Mouse (Mus musculus) heart, embryonic 10.5 days (tissue): ENCODE measurements around the gene Lst1. TPM values are rescaled to one million over a fixed set of nuclear protein-coding genes. Genes with fewer than 3 reads are reported as not detected.

Source experiments
- DNase-seq: peaks from one replicate; pipeline ENCODE4 v3.0.0-alpha.2; 2017; ENCODE audit warnings: low spot score
- H3K27ac ChIP-seq: fragments of 300-500 bp; sonication (generic); 2 replicates; pipeline ENCODE4 v1.5.1; 2016; ENCODE audit warnings: mild to moderate bottlenecking
- H3K27me3 ChIP-seq: fragments of 300-500 bp; sonication (generic); 2 replicates; pipeline ENCODE4 v1.6.1; 2016; ENCODE audit warnings: mild to moderate bottlenecking; ENCODE audit not compliant: poor library complexity, insufficient read depth, severe bottlenecking
- H3K36me3 ChIP-seq: fragments of 300-500 bp; sonication (generic); 2 replicates; pipeline ENCODE4 v1.6.1; 2016; ENCODE audit warnings: mild to moderate bottlenecking, moderate library complexity
- H3K4me1 ChIP-seq: fragments of 300-500 bp; sonication (generic); 2 replicates; pipeline ENCODE4 v1.6.1; 2016; ENCODE audit warnings: mild to moderate bottlenecking
- H3K4me3 ChIP-seq: fragments of 300-500 bp; sonication (generic); 2 replicates; pipeline ENCODE4 v1.5.1; 2016; ENCODE audit warnings: mild to moderate bottlenecking, moderate library complexity
- H3K9me3 ChIP-seq: fragments of 300-500 bp; sonication (generic); 2 replicates; pipeline ENCODE4 v1.6.1; 2016; ENCODE audit warnings: mild to moderate bottlenecking, moderate library complexity
- WGBS: fragments of 180-500 bp; shearing (Covaris S2); methylation state at CpG from one replicate; pipeline ENCODE4 v1.1.7; 2016; 5-methylcytosine and 5-hydroxymethylcytosine counted together
- polyA plus RNA-seq: library from polyadenylated mRNA; unstranded; fragments of >200 nt; fragmentation: Nextera tagmentation; extraction: Ambion mirVana; gene quantifications from 2 replicates; pipeline ENCODE4 v1.2.1, GENCODE M21; 2016

Gene Lst1
- polyA plus RNA-seq, 1 experiment from 2014 or later: 2.2 TPM

DNA sequence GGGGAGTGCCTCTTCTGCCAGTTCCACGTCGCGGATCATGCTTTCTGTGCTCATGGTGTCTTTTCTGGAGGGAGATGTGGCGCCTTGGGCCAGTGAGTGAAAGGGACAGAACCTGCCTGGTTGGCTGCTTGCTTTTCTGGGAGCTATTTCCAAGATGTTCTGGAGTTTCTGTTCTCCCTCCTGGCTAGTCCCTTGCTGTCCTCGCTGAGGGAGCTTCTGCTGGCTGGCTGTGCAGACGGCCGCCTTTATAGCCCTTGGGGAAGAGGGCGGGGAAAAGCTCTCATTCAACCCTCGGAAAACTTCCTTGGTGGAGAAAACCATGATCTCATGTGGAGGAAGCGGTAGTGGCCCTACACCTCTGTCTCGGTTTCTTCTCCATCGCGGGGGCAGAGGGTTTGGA lies 13.5 kb upstream of the Lst1 start, which contains the start of gene Tnf:
Tnf (minus strand) TSS at position 221 of the 400 bp plus-strand sequence.
- Histone ChIP-seq H3K27ac (no peak within 1 kb of the TSS), H3K4me3 (peak within 1 kb of the TSS; percentile 16; the same call in 1 of the 2 replicates), H3K27me3 (peaks cover 84% of the 10 kb centered on the region), H3K4me1 (peaks cover 14% of the 10 kb centered on the region), H3K36me3 (no peaks in the 10 kb centered on the region), H3K9me3 (no peaks in the 10 kb centered on the region)
- 34% methylated on average over 13 of the region's 13 CpGs for WGBS
- DNase-seq: no peak

DNA sequence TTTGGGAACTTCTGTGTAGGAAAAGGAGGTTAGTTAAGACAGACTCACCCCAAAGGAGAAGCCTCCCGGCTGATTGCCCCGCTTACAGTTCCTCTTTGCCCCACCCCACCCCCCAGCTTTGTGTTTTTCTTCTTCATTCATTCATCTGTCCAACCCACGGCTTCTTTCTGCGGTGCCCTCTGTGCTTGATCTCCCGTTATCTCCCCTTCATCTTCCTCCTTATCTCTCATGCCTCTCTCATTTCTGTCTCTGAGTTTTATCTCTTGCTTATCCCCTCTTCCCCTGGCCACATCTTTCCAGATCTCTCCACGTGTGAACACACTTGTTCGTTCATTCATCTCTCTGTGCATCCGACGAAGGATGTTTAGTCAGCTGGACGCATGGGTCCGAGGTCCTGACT lies 12.9 kb upstream of the Lst1 start:
- no peak overlapping the region for H3K27ac ChIP-seq
- 50% methylated on average over 11 of the region's 11 CpGs for WGBS
- H3K27me3 ChIP-seq: peaks cover 91% of the 10 kb centered on the region
- H3K4me3 ChIP-seq: no peak overlapping the region
- peaks cover 19% of the 10 kb centered on the region for H3K4me1 ChIP-seq
- H3K36me3 ChIP-seq: no peaks in the 10 kb centered on the region
- DNase-seq: no peak
- H3K9me3 ChIP-seq: no peaks in the 10 kb centered on the region

DNA sequence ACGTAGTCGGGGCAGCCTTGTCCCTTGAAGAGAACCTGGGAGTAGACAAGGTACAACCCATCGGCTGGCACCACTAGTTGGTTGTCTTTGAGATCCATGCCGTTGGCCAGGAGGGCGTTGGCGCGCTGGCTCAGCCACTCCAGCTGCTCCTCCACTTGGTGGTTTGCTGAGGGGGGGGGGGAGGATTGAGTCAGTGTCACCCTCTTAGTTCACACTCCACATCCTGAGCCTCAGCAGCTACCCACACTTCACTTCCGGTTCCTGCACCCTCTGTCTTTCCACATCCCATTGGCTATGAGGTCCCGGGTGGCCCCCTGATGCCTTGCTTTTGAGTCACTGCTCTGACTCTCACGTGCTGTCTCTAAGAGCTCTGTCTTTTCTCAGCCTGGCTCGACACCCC lies 12.2 kb upstream of the Lst1 start:
- 77% methylated on average over 11 of the region's 11 CpGs for WGBS
- H3K36me3 ChIP-seq: no peaks in the 10 kb centered on the region
- peaks cover 98% of the 10 kb centered on the region for H3K27me3 ChIP-seq
- H3K4me1 ChIP-seq: peaks cover 26% of the 10 kb centered on the region
- H3K4me3 ChIP-seq: no peak overlapping the region
- H3K27ac ChIP-seq: no peak overlapping the region
- DNase-seq: no peak
- no peaks in the 10 kb centered on the region for H3K9me3 ChIP-seq

DNA sequence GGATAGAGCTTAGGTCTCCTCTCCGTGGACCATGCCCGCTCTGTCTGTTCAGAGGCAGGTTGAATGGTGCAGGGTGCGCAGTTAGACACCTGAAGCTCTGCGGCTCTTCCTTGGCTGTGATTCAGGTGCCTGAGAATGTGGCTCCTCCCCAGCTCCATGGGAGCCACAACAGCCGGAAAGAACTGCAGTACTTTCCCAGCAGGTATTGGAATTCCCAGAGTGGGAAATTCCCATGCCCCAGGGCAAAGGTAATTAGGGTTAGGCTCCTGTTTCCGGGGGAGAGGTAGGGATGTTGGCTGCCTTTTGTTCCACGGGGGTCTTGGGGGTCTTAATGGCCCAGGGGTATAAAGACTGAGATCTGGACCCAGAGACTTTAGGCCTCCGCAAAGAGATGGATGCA lies 10.7 kb upstream of the Lst1 start:
- Histone ChIP-seq H3K36me3 (no peaks in the 10 kb centered on the region), H3K4me1 (peaks cover 29% of the 10 kb centered on the region), H3K27me3 (peaks cover 98% of the 10 kb centered on the region), H3K4me3 (no peak overlapping the region), H3K27ac (no peak overlapping the region), H3K9me3 (no peaks in the 10 kb centered on the region)
- DNase-seq: no peak
- 28% methylated on average over 8 of the region's 8 CpGs for WGBS

- no peak for DNase-seq
- Histone ChIP-seq H3K9me3 (no peaks in the 10 kb centered on the region), H3K27me3 (peaks cover 97% of the 10 kb centered on the region), H3K27ac (no peak overlapping the region), H3K4me3 (no peak overlapping the region), H3K4me1 (peaks cover 32% of the 10 kb centered on the region), H3K36me3 (no peaks in the 10 kb centered on the region)
- 60% methylated on average over 7 of the region's 7 CpGs for WGBS
Observed at GRCm38 (mm10) chr17:35198029-35198428, 9.8 kb upstream of the Lst1 start.

- H3K36me3 ChIP-seq: no peaks in the 10 kb centered on the region
Observed at GRCm38 (mm10) chr17:35197126-35197525, 8.9 kb upstream of the Lst1 start.

DNA sequence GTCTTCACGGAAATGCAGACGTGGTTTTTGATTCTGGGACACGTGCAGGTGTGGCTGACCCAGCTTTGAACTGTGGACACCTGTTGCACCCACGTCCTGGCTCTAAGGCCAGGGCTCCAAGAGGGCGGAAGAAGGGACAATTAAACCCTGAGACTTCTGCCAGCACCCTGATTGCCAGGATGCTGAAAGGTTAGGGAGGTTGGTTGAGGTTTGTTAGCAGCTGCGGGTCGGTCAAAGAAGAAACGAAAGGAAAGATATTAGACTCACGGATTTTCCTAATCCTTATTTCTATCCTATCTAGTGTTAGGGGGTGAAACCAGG lies 8.0 kb upstream of the Lst1 start:
- Histone ChIP-seq H3K4me3 (peak overlapping the region; percentile 62), H3K9me3 (no peaks in the 10 kb centered on the region), H3K4me1 (peaks cover 32% of the 10 kb centered on the region), H3K27me3 (peaks cover 83% of the 10 kb centered on the region), H3K36me3 (no peaks in the 10 kb centered on the region), H3K27ac (no peak overlapping the region)
- 26% methylated on average over 9 of the region's 9 CpGs for WGBS
- no peak for DNase-seq

More at GRCm38 (mm10) chr17:35197126-35197525, 8.9 kb upstream of the Lst1 start:
- Histone ChIP-seq H3K27me3 (peaks cover 92% of the 10 kb centered on the region), H3K9me3 (no peaks in the 10 kb centered on the region), H3K27ac (no peak overlapping the region), H3K4me1 (peaks cover 32% of the 10 kb centered on the region), H3K4me3 (no peak overlapping the region)
- 43% methylated on average over 6 of the region's 6 CpGs for WGBS
- no peak for DNase-seq

DNA sequence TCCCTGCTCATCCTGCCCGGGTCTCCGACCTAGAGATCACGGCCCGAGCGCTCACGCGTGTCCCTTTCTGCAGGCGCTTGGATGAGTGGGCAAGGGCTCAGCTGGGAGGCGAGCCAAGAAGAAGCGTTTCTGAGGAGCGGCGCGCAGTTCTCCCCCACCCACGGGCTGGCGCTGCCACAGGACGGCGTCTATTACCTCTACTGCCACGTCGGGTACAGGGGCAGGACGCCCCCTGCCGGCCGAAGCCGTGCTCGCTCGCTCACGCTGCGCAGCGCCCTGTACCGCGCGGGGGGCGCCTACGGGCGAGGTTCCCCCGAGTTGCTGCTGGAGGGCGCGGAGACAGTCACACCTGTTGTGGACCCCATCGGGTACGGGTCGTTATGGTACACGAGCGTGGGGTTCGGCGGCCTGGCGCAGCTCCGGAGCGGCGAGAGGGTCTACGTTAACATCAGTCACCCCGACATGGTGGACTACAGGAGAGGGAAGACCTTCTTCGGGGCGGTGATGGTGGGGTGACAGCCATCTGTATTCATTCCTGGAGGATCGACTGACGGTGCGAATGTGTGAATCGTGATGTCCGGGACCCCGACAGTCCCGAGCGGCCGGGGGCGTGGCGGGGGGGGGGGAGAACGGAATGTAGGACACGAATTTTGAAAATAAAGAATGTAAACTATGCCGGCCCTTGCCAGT lies 7.5 kb upstream of the Lst1 start:
- H3K4me3 ChIP-seq: peak overlapping the region; percentile 62
- H3K9me3 ChIP-seq: no peaks in the 10 kb centered on the region
- peaks cover 78% of the 10 kb centered on the region for H3K27me3 ChIP-seq
- H3K4me1 ChIP-seq: peaks cover 32% of the 10 kb centered on the region
- H3K36me3 ChIP-seq: no peaks in the 10 kb centered on the region
- H3K27ac ChIP-seq: peak overlapping the region; percentile 47
- DNase-seq: peak; percentile 89
- WGBS: 2% methylated on average over 66 of the region's 66 CpGs

- Histone ChIP-seq H3K36me3 (no peaks in the 10 kb centered on the region), H3K27ac (peak overlapping the region; percentile 47), H3K4me3 (peak overlapping the region; percentile 62), H3K27me3 (peaks cover 71% of the 10 kb centered on the region), H3K4me1 (peaks cover 29% of the 10 kb centered on the region), H3K9me3 (no peaks in the 10 kb centered on the region)
- 37% methylated on average over 19 of the region's 19 CpGs for WGBS
- no peak for DNase-seq
Observed at GRCm38 (mm10) chr17:35194844-35195630, 6.8 kb upstream of the Lst1 start.

DNA sequence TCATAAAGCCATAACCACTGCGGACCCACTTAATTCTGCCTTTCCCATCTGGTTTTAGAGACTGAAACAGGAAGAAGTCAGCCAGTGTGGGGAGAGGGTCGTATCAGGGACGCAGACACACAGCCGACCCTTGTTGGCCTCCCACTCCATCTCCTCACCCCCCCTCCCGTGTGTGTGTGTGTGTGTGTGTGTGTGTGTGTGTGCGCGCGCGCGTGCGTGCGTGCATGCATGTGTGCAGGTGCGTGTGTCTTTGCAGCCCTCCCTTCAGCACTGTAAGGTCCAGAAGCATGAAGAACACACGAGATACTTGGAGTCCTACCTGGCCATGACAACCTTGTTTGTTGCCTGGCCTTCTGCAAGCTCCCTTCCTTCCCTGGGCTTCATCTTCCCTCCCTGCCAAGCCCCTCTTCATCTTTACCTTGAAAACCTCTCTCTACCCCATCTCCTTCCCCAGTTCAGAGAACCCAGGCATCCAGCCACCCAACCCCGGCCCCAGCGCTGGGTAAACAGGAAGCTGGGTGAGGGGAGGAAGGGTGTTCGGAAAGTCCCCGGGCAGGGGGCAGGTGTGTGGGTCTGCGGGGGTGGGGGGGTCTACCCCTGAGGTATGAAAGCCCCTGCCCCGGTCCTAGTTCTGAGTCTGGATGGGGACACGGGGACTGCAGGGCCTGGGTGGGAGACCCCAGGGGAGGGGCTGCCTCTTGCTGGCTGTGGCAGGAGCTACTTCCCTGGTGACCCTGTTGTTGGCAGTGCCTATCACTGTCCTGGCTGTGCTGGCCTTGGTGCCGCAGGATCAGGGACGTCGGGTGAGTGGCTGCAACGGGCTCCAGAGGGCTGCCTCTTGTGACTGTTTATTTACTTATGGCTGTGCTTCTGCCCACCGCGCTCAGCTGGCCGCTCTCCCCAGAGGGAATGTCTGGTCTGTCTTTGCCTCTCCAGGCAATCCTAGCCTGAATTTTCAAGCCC lies 5.9 kb upstream of the Lst1 start, which contains the start of gene Ltb:
Ltb (plus strand) TSS at position 559 of the 963 bp plus-strand sequence.
- H3K27ac ChIP-seq: peak within 1 kb of the TSS; percentile 47; the same call in 1 of the 2 replicates
- peaks cover 34% of the 10 kb centered on the region for H3K4me1 ChIP-seq
- H3K36me3 ChIP-seq: no peaks in the 10 kb centered on the region
- 53% methylated on average over 28 of the region's 28 CpGs for WGBS
- peak within 1 kb of the TSS; percentile 62 for H3K4me3 ChIP-seq
- H3K27me3 ChIP-seq: peaks cover 62% of the 10 kb centered on the region
- no peak for DNase-seq
- H3K9me3 ChIP-seq: no peaks in the 10 kb centered on the region

DNA sequence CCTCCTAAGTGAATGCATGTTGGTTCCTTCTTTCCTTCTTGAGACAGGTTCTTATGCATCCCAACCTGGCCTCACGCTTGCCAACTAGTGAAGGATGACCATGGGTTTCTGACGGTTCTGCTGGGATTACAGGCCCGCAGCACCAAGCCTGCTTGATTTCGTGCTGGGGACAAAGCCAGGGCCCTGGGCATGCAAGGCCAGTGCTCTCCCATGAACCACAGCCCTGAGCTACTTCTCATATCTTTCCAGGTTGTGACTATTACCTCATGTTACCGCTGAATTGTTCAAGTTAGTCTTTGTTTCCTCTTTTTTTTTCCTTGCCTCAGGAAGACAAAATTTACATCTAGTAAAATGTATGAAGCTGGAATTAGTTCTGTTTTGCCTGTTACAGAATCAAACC lies 4.7 kb upstream of the Lst1 start:
- Histone ChIP-seq H3K27ac (no peak overlapping the region), H3K27me3 (peaks cover 52% of the 10 kb centered on the region), H3K4me3 (no peak overlapping the region), H3K9me3 (no peaks in the 10 kb centered on the region), H3K36me3 (no peaks in the 10 kb centered on the region), H3K4me1 (peaks cover 34% of the 10 kb centered on the region)
- no peak for DNase-seq
- WGBS: 75% methylated on average over 5 of the region's 5 CpGs

DNA sequence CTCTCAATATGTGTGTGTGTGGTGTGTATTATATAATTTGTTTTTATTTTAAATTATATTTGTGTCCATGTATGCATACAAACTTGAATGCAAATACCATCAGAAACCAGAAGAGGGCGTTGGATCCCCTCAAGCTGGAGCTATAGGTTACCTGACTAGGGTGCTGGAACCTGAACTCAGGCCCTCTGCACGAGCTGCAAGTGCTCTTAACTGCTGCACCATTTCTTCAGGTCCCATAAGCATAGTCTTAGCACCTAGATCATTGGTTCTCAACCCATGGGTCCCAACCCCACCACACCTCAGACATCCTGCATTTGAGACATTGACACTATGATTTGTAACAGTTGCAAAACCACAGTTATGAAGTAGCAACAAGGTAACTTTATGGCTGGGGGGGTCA lies 3.5 kb upstream of the Lst1 start:
- H3K4me3 ChIP-seq: no peak overlapping the region
- peaks cover 40% of the 10 kb centered on the region for H3K27me3 ChIP-seq
- H3K9me3 ChIP-seq: no peaks in the 10 kb centered on the region
- WGBS: 54% methylated on average over 2 of the region's 2 CpGs
- H3K27ac ChIP-seq: no peak overlapping the region
- H3K36me3 ChIP-seq: no peaks in the 10 kb centered on the region
- no peak for DNase-seq
- peaks cover 34% of the 10 kb centered on the region for H3K4me1 ChIP-seq
